Mouse (Mus musculus): ENCODE results near the gene Hist2h3b.
"Not testable (repeated sequence)": the region's sequence is repeated elsewhere in the genome, so short reads cannot be mapped to it uniquely, and the experiment has no call there.

Gene Hist2h3b

DNA sequence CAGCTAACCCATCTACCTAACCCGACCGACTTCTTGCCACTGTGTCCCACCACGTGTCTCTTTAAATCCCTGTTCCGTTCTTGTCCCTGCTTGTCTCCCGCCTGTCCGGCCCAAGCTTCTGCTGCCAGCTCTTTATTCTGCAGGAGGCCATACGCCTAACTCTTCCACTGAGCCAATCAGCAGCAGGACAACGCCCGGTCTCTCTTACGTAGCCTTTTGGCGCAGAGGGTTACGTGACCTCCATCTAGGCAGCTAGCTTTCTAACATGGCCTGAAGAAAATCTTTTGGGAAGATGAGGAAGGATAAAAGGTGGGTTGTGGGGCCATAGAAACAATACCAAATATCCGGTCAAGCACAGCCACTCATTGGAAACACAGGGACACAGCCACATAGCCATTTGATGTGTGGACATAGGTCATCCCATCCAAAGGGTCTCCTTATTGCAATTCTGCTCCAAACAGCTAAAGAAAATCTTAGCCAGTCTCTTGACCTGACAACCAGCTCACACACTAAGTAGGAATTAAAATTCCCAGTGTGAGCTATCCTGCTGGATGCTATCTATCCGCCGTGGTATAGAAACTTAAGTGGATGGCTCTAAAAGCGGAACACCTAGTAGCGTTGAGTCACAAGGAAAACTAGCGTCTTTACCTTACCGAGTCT lies 6.1 kb upstream of the Hist2h3b start:
- DNase-seq (ENCODE audit: low read depth, low spot score): peak; percentile 95

- DNase-seq (ENCODE audit: low read depth, low spot score): peak; percentile 95
Measured at GRCm38 (mm10) chr3:96262979-96263550, 5.4 kb upstream of the Hist2h3b start, which contains the start of gene Hist2h4. Gene Hist2h4, minus strand, starts transcription at chr3:96263311.

DNA sequence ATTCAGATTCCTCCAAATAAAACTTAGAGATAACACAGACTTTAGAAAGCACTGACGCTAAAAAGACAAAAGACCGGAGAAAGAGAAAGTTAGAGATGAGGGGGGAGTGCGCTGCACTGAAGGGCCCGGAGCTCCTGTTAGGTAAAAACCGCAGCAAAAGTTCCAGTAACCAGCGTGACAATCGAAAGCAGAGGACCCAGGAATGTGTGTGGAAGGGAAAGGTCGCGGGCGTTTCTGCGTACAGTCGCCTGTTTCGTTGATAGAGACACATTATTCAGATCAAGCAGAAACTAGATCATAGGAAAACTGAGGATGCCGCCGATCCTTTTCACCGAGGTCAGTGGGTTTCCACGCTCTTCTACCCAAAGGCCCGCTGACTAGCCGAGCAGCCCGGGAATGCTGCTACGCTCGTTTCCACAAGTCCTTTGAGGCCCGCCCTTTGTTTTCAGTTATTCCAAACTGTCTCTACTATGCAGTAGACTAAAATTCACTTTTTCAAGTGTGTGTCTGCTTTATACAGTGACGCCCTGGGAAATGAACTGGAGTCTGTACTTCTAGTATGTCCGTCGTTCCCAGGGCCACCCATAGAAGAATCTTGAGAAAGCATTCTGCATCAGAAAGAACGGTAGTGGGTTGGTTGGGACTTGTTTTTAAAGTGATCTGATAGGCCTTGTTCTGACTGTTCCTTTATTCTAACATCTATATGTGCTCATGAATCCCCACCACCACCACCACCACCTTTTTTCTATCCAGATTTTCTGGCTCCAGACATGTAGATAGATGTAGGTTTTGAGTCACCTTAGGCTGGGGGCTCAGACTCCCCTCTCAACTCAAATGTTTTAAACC lies 4.7 kb upstream of the Hist2h3b start:
- DNase-seq (ENCODE audit: low read depth, low spot score): peak; percentile 69

DNA sequence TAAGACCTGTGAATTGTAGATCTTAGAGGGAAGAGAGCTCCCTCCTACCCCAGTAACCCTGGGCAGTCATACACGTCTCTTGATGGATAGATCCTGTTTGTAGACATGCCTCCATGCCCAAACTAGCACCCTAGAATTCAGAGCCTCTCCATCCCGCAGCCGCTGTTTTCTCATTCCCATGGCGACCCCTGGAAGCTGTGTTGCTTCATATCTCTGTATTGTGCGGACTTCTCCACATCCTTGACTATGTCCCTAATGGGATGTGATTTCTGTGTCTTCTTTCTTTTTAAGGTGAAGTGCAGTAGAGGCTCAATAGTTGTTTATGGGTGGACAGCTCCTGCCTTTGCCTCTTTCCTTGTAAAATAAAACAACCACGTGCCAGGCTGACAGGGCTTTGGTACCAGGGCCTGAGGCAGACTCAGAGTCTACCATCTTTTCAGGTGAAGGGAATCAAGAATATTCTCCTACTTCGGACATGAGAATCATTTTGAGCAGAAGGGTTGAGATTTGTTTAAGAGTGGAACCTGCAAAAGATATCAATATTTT lies 4.0 kb upstream of the Hist2h3b start:
- no peak for DNase-seq (ENCODE audit: low read depth, low spot score)

DNA sequence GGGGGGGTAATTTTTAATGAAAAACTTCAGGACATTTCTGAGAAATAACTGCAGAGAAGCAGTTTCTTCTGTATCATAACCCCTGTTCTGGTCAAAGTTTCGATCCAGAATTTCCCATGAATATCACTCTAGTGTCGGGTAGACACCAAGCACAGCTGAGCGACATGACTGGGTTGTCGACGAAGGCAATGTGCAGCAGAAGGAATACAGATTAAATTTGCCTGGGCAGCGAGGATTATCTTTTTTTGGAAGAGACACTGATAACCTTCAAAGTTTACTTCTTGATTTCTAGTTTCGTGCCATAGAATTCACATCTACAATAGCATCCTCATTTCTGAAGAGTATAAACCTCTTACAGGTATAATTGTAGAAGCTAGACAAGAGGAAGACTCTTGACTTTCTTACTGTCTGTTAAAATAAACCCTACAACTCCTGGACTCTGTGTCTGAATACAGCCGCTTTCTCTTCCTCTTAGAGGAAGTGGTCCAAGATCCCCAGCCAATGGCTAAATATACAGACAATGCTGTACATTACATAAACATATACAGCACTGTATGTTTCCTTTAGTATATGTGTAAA lies 2.2 kb upstream of the Hist2h3b start:
- no peak for DNase-seq (ENCODE audit: low read depth, low spot score)

GRCm38 (mm10) chr3:96267541-96267940 lies 913 bp upstream of the Hist2h3b start:
- DNase-seq (ENCODE audit: low read depth, low spot score): no peak

GRCm38 (mm10) chr3:96268776-96269378 lies 423 bp downstream of the Hist2h3b start:
- not testable (repeated sequence) for DNase-seq (ENCODE audit: low read depth, low spot score)

GRCm38 (mm10) chr3:96269511-96270474 lies 1.3 kb downstream of the Hist2h3b start, which contains the start of gene Hist2h2bb:
Gene Hist2h2bb, plus strand, starts transcription at chr3:96269752.
- peak; percentile 99 for DNase-seq (ENCODE audit: low read depth, low spot score)

DNA sequence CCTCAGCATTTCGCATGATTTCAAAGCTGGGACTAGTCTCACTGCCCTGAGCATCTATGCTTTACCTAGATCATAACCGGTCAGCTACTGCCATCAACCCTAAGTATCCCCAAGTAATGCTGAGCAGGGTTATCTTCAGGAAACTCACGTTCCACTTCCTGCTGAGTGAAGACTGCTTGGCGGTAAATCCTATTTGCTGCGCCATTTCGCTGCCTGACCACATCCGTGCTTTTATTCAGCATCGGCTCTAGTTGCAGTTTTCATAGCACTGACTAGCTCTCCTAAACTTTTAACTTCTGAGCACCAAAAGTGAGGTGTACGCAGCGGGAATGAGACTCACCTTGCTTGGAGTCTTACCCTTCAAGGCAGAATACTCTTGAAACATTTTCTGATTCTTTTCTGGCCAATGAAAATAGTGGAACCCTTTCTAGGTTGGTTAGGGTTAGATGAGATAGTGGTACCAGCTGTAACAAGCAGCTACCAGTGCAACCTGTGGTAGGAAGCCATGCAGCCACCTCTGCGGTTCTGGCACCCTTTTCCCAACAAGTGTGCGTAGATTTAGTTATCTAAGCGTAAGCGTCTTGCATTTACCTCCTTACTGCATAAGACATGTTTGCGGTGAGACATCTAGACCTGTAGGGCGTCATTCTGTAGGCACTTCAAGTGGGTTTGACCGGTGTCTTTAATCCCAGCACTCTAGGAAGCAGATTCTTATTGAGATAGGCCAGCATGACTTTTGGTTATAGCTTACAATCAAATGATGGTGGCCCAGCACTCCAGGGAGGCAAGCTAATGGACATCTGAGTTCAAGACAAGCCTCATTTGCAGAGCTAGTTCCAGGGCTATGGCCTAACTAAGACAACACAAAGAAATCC lies 5.4 kb downstream of the Hist2h3b start:
- peak; percentile 74 for DNase-seq (ENCODE audit: low read depth, low spot score)

- peak; percentile 75 for DNase-seq (ENCODE audit: low read depth, low spot score)
Measured at GRCm38 (mm10) chr3:96277428-96277799, 9.0 kb downstream of the Hist2h3b start.

GRCm38 (mm10) chr3:96277800-96278624 lies 9.6 kb downstream of the Hist2h3b start:
- peak; percentile 97 for DNase-seq (ENCODE audit: low read depth, low spot score)

- DNase-seq (ENCODE audit: low read depth, low spot score): peak; percentile 54
Measured at GRCm38 (mm10) chr3:96280660-96281059, 12.2 kb downstream of the Hist2h3b start.

- DNase-seq (ENCODE audit: low read depth, low spot score): peak; percentile 73
Measured at GRCm38 (mm10) chr3:96284457-96284856, 16.0 kb downstream of the Hist2h3b start.

DNA sequence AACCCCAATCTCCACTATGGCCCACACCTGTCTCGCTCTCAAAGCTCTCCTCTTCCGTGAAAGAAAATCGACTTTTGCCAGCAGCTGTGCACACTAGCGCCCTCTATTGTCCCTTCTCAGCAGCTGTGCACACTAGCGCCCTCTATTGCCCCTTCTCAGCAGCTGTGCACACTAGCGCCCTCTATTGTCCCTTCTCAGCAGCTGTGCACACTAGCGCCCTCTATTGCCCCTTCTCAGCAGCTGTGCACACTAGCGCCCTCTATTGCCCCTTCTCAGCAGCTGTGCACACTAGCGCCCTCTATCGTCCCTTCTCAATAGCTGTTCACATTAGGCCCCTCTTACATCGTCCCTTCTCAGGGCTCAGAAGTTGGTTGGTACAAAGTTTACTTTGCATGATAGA lies 18.9 kb downstream of the Hist2h3b start:
- not testable (repeated sequence) for DNase-seq (ENCODE audit: low read depth, low spot score)

DNA sequence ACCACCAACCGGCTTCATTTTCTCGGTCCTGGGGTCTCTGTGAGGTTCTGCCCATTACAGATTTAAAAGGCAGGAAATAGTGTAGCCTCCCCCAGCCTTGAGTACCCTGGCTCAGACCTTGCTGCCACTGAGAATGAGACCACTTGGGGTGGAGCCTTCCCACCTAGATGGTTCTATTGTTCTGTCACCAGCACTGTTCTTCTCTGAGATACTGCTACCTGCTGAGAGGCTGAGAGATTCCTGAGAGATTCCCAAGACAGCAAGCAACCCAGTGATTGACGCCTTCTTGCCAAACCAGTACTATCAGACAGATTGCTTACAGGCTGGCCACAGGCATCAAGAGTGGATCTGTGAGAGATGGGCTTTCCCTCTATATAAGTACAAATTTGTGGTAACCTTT lies 20.7 kb downstream of the Hist2h3b start:
- peak; percentile 91 for DNase-seq (ENCODE audit: low read depth, low spot score)

GRCm38 (mm10) chr3:96290727-96291126 lies 22.3 kb downstream of the Hist2h3b start:
- DNase-seq (ENCODE audit: low read depth, low spot score): not testable (repeated sequence)

DNA sequence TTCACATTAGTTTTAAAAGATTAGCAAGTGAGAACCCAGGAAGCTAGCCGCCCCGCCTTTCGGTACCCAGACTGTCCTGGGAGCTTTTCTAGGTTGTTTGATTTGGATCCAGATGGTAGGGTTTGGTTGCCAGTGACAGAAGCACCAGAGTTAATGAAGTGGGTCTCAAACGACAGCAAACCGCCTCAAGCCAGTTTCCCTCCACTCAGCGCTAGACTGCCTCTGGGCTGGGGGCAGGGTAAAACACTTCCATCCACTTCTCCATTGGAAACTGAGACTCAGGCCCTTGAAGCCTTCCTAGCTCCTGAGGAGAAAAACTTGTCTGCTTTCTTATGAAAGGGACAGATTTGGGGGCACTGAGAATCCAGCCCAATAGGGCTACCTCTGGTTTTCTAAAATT lies 24.2 kb downstream of the Hist2h3b start:
- peak; percentile 75 for DNase-seq (ENCODE audit: low read depth, low spot score)

GRCm38 (mm10) chr3:96293368-96293767 lies 24.9 kb downstream of the Hist2h3b start:
- DNase-seq (ENCODE audit: low read depth, low spot score): no peak
